Mouse (Mus musculus) midbrain, embryonic 16.5 days (tissue): ENCODE results near the gene Shisal1. TPM values are rescaled to one million over a fixed set of nuclear protein-coding genes. Genes with fewer than 3 reads are reported as not detected.
A peak's percentile ranks its signal among the peaks of the same experiment; 100 is the strongest.

Experiments used
- ATAC-seq: fragments of 200-750 bp; cut with Nextera tagmentation; 2 replicates; pipeline ENCODE4 v1.8.0; 2017; ENCODE audit warnings: moderate TSS enrichment
- H3K27ac ChIP-seq: fragments of 300-500 bp; sonication (generic); 2 replicates; pipeline ENCODE4 v1.5.1; 2014; ENCODE audit warnings: mild to moderate bottlenecking, low read length, mixed read lengths
- H3K27me3 ChIP-seq: fragments of 300-500 bp; sonication (generic); 2 replicates; pipeline ENCODE4 v1.6.1; 2014; ENCODE audit warnings: low read depth, low read length, mixed read lengths; ENCODE audit not compliant: control insufficient read depth, insufficient read depth
- H3K36me3 ChIP-seq: fragments of 300-500 bp; sonication (generic); 2 replicates; pipeline ENCODE4 v1.6.1; 2014; ENCODE audit warnings: mild to moderate bottlenecking, low read length, moderate library complexity, mixed read lengths; ENCODE audit not compliant: control insufficient read depth, insufficient read depth
- H3K4me1 ChIP-seq: fragments of 300-500 bp; sonication (generic); 2 replicates; pipeline ENCODE4 v1.6.1; 2014; ENCODE audit warnings: mild to moderate bottlenecking, low read length, mixed read lengths; ENCODE audit not compliant: control insufficient read depth, insufficient read depth
- H3K4me2 ChIP-seq: fragments of 300-500 bp; sonication (generic); 2 replicates; pipeline ENCODE4 v1.6.1; 2014; ENCODE audit warnings: mild to moderate bottlenecking, low read length, mixed read lengths
- H3K4me3 ChIP-seq: fragments of 300-500 bp; sonication (generic); 2 replicates; pipeline ENCODE4 v1.5.1; 2014; ENCODE audit warnings: low read depth, mild to moderate bottlenecking, low read length, moderate library complexity, mixed read lengths
- H3K9ac ChIP-seq: fragments of 300-500 bp; sonication (generic); 2 replicates; pipeline ENCODE4 v1.6.1; 2014; ENCODE audit warnings: low read depth, low read length, mixed read lengths
- H3K9me3 ChIP-seq: fragments of 300-500 bp; sonication (generic); replicated peaks from 2 replicates; pipeline ENCODE4 v1.6.1; 2014; ENCODE audit warnings: mild to moderate bottlenecking, low read length, mixed read lengths; ENCODE audit not compliant: control insufficient read depth, poor library complexity, severe bottlenecking
- WGBS: fragments of 180-500 bp; shearing (Covaris S2); extraction: QIAGEN DNeasy Blood & Tissue Kit; methylation state at CpG from one replicate; pipeline ENCODE4 v1.1.7; 2014; 5-methylcytosine and 5-hydroxymethylcytosine counted together
- polyA plus RNA-seq: library from polyadenylated mRNA; unstranded; fragments of >200 nt; fragmentation: Nextera tagmentation; extraction: Ambion mirVana; gene quantifications from 2 replicates; pipeline ENCODE4 v1.2.1, GENCODE M21; 2015

The Shisal1 gene
- polyA plus RNA-seq, 1 experiment from 2014 or later = 20.3 TPM

DNA sequence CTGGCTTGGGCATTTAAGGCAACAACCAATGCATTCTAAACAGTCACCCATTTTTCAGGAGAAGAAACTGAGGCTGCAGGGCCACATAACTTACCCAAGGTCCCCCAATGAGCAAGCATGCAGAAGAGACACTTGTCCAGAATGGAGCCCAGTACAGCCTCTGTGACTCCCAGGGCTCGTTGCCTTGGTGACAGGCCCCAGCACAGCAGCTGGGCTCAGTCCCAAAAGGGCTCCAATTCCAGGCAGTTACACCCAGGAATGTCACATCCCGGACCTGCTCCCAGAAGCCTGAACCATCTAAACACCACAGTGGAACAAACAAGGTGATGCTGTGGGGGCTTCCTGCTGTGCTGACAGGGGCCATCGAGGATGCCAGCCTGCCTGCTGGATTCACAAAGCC is 6.1 kb downstream of the Shisal1 start:
- peak overlapping the region; percentile 65; the same call in 1 of the 2 replicates for H3K27ac ChIP-seq
- H3K9ac ChIP-seq = peak overlapping the region; percentile 39; the same call in 1 of the 2 replicates
- peak; percentile 33; the same call in 1 of the 2 replicates for ATAC-seq
- H3K9me3 ChIP-seq = no peaks in the 10 kb centered on the region
- 30% methylated on average over 3 of the region's 3 CpGs for WGBS
- H3K4me3 ChIP-seq = no peak overlapping the region
- H3K27me3 ChIP-seq = no peaks in the 10 kb centered on the region
- H3K36me3 ChIP-seq = no peaks in the 10 kb centered on the region
- H3K4me2 ChIP-seq = no peak overlapping the region
- peaks cover 47% of the 10 kb centered on the region for H3K4me1 ChIP-seq

DNA sequence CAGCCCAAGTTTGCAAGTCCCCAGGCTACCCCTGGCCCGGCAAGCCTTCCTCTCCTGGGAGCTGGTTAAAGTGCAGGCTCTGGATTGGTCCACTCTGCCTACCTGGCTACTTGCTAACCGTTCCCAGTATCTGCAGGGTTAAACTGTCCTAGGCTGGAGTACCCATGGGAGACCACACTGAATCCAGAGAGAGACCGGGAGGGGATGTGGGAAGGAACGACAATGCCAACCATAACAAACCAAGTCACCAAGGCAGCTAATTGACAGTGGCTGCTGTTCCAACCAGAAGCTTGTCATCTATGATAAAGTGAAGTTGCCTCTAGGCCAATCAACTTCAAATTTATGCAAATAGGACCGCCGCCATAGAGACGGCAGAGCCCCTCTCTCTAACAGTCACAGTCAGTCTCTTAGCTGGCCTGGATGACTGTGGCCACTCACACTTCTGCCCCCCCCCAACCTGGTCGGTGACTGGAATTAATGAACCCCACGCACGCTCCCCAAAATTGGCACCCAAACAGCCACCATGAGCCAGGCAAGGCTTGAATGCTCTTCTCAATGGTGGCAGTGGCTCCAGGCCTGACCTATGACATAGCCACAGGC is 13.2 kb downstream of the Shisal1 start:
- H3K36me3 ChIP-seq = no peaks in the 10 kb centered on the region
- H3K9me3 ChIP-seq = no peaks in the 10 kb centered on the region
- H3K9ac ChIP-seq = no peak overlapping the region
- H3K27ac ChIP-seq = no peak overlapping the region
- no peak overlapping the region for H3K4me3 ChIP-seq
- 57% methylated on average over 10 of the region's 10 CpGs for WGBS
- no peaks in the 10 kb centered on the region for H3K27me3 ChIP-seq
- no peak; the same call in 1 of the 2 replicates for ATAC-seq
- H3K4me1 ChIP-seq = no peaks in the 10 kb centered on the region
- no peak overlapping the region for H3K4me2 ChIP-seq

DNA sequence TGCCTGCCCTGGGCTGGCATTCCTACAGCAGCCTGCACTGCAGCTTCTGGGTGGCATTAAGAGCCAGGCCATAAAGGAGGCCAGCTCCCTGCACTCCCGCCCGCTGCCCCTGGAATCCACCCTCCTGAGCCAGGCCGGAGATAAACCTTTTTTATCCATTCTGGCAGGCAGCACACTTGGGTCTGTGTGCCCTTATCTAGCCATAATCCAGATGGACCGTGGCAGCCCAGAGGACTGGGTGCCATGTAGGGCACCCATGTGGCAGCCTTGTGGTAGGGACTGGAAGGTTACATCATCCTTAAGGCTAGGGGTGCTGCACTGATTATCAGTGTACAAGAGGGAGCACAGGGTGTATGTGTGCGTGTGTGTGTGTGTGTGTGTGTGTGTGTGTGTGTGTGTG is 16.4 kb downstream of the Shisal1 start:
- WGBS = 76% methylated on average over 5 of the region's 5 CpGs
- no peak for ATAC-seq
- Histone ChIP-seq H3K4me2 (no peak overlapping the region), H3K27me3 (no peaks in the 10 kb centered on the region), H3K27ac (no peak overlapping the region), H3K4me3 (no peak overlapping the region), H3K4me1 (no peaks in the 10 kb centered on the region), H3K36me3 (no peaks in the 10 kb centered on the region), H3K9ac (no peak overlapping the region), H3K9me3 (no peaks in the 10 kb centered on the region)

DNA sequence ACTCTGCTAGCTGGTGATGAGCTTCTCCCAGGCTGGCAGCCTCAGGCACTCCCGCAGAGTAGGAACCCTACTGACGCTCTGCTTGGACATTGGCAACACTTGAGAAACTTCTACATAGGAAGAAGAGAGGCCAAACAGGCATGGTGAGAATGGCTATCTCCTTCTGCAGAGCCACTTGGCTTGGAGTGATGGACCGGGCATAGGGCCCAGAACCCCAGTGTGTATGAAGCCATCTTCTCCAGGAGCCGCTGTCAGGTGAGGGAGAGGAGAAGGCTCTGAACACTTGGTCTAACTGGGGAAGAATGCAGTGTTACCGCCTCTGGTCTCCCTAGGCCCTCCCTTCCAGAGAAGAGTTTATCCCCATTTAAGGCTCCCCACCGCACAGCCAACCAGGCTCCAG is 19.3 kb downstream of the Shisal1 start:
- Histone ChIP-seq H3K4me3 (no peak overlapping the region), H3K27ac (no peak overlapping the region), H3K4me1 (no peaks in the 10 kb centered on the region), H3K9me3 (no peaks in the 10 kb centered on the region), H3K9ac (no peak overlapping the region), H3K27me3 (no peaks in the 10 kb centered on the region), H3K36me3 (no peaks in the 10 kb centered on the region), H3K4me2 (no peak overlapping the region)
- ATAC-seq = no peak
- 97% methylated on average over 6 of the region's 6 CpGs for WGBS

DNA sequence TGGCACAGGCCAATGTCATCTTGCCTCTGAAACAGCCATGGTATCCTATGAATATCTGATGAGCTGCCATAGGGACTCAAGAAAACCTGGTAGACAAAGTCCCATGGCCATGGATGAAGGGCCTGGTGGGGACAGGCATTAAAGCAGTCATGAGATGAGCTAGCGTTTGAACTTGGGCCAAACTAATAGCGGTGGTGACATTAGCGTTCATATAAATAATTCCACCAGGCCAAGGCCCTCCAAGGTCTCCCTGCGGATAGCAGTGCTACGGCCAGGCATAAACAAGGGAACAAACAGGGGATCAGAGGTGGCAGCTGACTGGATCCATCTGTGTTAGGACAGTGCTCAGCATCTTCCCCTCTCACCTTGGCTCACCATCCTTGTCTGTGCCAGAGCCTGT is 21.2 kb downstream of the Shisal1 start:
- ATAC-seq = no peak
- Histone ChIP-seq H3K9ac (no peak overlapping the region), H3K9me3 (no peaks in the 10 kb centered on the region), H3K4me3 (no peak overlapping the region), H3K36me3 (no peaks in the 10 kb centered on the region), H3K27ac (no peak overlapping the region), H3K27me3 (no peaks in the 10 kb centered on the region), H3K4me2 (no peak overlapping the region), H3K4me1 (0 out of 2 replicates have a peak, but pooled peaks cover 2% of the 10 kb centered on the region)
- 91% methylated on average over 5 of the region's 5 CpGs for WGBS

DNA sequence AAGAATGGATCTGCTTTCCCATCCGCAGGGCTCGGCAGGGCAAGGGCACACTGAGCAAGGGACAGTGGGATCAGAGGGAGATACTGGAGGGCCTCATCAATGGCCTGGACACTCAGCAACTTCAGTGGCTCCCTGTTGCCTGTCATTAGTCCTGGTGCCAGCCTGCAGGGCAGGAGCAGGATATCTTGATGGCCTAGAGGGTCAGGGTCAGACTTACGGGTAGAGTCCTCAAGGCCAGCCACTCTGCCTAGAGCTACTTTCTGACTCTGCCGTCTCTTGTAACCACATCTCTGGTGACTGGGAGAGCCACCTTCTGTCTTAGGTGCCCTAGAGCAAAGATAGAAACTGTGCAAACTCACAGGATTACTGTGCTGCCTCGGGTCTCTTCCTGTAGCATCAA is 23.1 kb downstream of the Shisal1 start:
- Histone ChIP-seq H3K4me3 (no peak overlapping the region), H3K27me3 (no peaks in the 10 kb centered on the region; the same call in 1 of the 2 replicates), H3K9me3 (no peaks in the 10 kb centered on the region), H3K9ac (no peak overlapping the region), H3K4me2 (no peak overlapping the region), H3K36me3 (no peaks in the 10 kb centered on the region), H3K4me1 (peaks cover 8% of the 10 kb centered on the region; the same call in 1 of the 2 replicates), H3K27ac (no peak overlapping the region)
- ATAC-seq = no peak
- 86% methylated on average over 5 of the region's 5 CpGs for WGBS

DNA sequence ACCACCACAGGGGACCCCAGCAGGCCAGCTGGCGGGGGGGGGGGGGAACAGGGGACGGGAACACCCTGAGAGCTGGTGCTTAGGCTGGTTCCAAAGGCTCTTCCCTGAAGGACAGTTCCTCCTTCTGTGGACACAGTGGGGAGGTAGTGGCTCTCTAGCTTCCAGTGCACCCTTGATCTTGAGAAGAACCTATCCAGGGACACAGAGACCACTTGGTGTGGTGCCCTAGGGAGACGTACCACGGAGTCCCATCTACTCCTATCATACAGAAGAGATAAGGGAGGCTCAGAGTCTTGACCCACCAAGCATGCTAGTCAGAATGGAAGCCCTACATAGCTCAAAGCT is 28.7 kb downstream of the Shisal1 start:
- Histone ChIP-seq H3K4me1 (peaks cover 29% of the 10 kb centered on the region), H3K4me2 (no peak overlapping the region), H3K9me3 (no peaks in the 10 kb centered on the region), H3K27me3 (no peaks in the 10 kb centered on the region; the same call in 1 of the 2 replicates), H3K36me3 (no peaks in the 10 kb centered on the region), H3K9ac (peak overlapping the region; percentile 36; the same call in 1 of the 2 replicates), H3K27ac (peak overlapping the region; percentile 74), H3K4me3 (no peak overlapping the region)
- no peak for ATAC-seq
- WGBS = 21% methylated on average over 4 of the region's 4 CpGs

DNA sequence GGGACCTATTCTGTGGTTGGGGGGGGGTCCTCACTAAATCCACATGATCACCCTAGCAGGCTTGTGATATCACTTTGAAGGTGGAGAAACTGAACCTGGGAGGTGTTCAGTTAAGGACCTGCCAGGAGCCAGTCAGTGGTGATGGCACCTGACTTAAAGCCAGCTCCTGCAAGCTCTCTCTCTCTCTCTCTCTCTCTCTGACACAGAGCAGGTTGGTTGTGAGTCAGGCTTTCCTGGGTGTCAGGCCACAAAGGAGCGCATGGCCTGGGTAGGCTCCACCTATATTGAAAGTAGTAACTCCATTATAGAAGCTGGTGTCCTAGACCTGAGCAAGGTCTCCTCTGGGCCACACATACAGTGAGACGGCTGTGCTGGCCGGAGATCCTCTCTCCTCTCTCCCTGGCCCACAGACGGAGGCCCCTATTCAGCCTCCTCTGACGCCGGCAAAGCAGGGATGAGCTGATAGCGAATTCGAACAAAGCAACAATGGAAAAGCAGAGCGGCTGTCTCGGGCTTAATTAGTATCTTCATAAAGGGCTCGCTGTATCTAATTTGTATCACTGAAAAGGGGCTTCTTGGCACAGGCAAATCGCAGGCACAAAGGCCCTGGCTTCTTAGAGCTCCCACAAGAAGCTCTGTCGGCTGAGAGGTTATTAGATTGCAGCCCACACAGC is 29.2 kb downstream of the Shisal1 start:
- Histone ChIP-seq H3K27me3 (no peaks in the 10 kb centered on the region; the same call in 1 of the 2 replicates), H3K4me2 (no peak overlapping the region), H3K4me3 (no peak overlapping the region), H3K9me3 (no peaks in the 10 kb centered on the region), H3K27ac (peak overlapping the region; percentile 79), H3K4me1 (peaks cover 29% of the 10 kb centered on the region), H3K36me3 (no peaks in the 10 kb centered on the region), H3K9ac (peak overlapping the region; percentile 36; the same call in 1 of the 2 replicates)
- peak; percentile 75 for ATAC-seq
- WGBS = 7% methylated on average over 13 of the region's 13 CpGs

DNA sequence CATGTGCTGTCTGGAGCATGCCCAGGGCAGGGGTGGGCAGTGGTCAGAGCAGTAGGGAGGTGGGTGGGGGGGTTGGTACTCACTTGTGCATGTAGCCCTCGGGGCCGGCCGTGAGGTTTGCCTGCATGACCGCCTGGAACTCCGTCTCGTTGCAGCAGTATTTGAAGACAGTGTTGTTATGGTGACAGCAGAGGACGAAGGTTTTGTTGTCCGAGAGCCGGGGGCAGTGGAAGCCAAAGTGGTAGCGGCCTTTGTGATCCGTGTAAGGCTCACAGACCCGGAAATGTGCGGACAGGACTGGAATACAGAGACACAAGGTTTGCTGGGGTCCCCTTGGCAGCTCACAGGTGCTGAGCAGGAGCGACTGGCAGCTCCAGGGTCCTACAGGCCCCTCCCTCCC is 29.9 kb downstream of the Shisal1 start:
- peak overlapping the region; percentile 36; the same call in 1 of the 2 replicates for H3K9ac ChIP-seq
- peak overlapping the region; percentile 79 for H3K27ac ChIP-seq
- no peak for ATAC-seq
- H3K4me3 ChIP-seq = no peak overlapping the region
- H3K4me1 ChIP-seq = peaks cover 29% of the 10 kb centered on the region
- no peaks in the 10 kb centered on the region for H3K9me3 ChIP-seq
- no peak overlapping the region for H3K4me2 ChIP-seq
- 16% methylated on average over 14 of the region's 14 CpGs for WGBS
- no peaks in the 10 kb centered on the region; the same call in 1 of the 2 replicates for H3K27me3 ChIP-seq
- H3K36me3 ChIP-seq = no peaks in the 10 kb centered on the region
